Mouse (Mus musculus) neural tube, embryonic 13.5 days (tissue): ENCODE results near the gene Tmem178b. TPM values are rescaled to one million over a fixed set of nuclear protein-coding genes. Genes with fewer than 3 reads are reported as not detected.

Experiments used
- ATAC-seq: fragments of 200-750 bp; cut with Nextera tagmentation; 2 replicates; pipeline ENCODE4 v1.8.0; 2017; ENCODE audit warnings: low read depth, mild to moderate bottlenecking, moderate TSS enrichment, moderate library complexity
- H3K27ac ChIP-seq: fragments of 300-500 bp; sonication (generic); replicated peaks from 2 replicates; pipeline ENCODE4 v1.5.1; 2015; ENCODE audit warnings: moderate library complexity, mild to moderate bottlenecking, inconsistent platforms
- H3K27me3 ChIP-seq: fragments of 300-500 bp; sonication (generic); 2 replicates; pipeline ENCODE4 v1.6.1; 2015; ENCODE audit warnings: mild to moderate bottlenecking, inconsistent platforms
- H3K36me3 ChIP-seq: fragments of 300-500 bp; sonication (generic); 2 replicates; pipeline ENCODE4 v1.6.1; 2015; ENCODE audit warnings: mild to moderate bottlenecking, inconsistent platforms
- H3K4me1 ChIP-seq: fragments of 300-500 bp; sonication (generic); replicated peaks from 2 replicates; pipeline ENCODE4 v1.6.1; 2015; ENCODE audit warnings: inconsistent platforms
- H3K4me2 ChIP-seq: fragments of 300-500 bp; sonication (generic); 2 replicates; pipeline ENCODE4 v1.6.1; 2015; ENCODE audit warnings: inconsistent platforms, mild to moderate bottlenecking, moderate library complexity
- H3K4me3 ChIP-seq: fragments of 300-500 bp; sonication (generic); 2 replicates; pipeline ENCODE4 v1.5.1; 2015; ENCODE audit warnings: mild to moderate bottlenecking, inconsistent platforms
- H3K9ac ChIP-seq: fragments of 300-500 bp; sonication (generic); 2 replicates; pipeline ENCODE4 v1.6.1; 2015; ENCODE audit warnings: moderate library complexity, mild to moderate bottlenecking, inconsistent platforms
- H3K9me3 ChIP-seq: fragments of 300-500 bp; sonication (generic); 2 replicates; pipeline ENCODE4 v1.6.1; 2016; ENCODE audit warnings: inconsistent platforms
- WGBS: fragments of 180-500 bp; shearing (Covaris S2); methylation state at CpG from one replicate; pipeline ENCODE4 v1.1.7; 2015; 5-methylcytosine and 5-hydroxymethylcytosine counted together
- polyA plus RNA-seq: library from polyadenylated mRNA; unstranded; fragments of >200 nt; fragmentation: Nextera tagmentation; extraction: Ambion mirVana; gene quantifications from 2 replicates; pipeline ENCODE4 v1.2.1, GENCODE M21; 2015

Gene Tmem178b
- polyA plus RNA-seq, 1 experiment from 2014 or later, result 26.7 TPM

DNA sequence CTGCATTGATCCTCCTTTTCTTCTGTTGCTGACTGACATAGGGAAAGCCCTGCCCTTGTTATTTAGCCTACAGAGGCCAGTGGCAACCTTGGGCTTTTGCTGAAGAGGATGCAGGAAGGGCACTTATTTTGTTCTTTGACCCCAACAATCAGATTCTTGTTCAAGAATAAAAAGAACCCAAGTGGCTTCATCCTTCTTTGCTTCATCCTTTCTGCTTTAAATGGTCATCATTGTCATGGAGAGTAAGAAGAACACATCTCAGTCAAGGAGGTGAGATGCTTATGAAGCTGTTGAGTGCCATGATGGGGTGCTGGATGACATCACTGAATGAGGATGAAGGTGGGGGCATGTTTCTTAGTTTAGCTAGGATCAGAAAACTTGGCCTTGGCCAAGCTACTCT, 159.8 kb downstream of the Tmem178b start:
- Histone ChIP-seq H3K9me3 (no peaks in the 10 kb centered on the region), H3K4me2 (no peak overlapping the region), H3K4me1 (no peaks in the 10 kb centered on the region), H3K4me3 (no peak overlapping the region), H3K36me3 (no peaks in the 10 kb centered on the region), H3K9ac (no peak overlapping the region), H3K27me3 (no peaks in the 10 kb centered on the region), H3K27ac (no peak overlapping the region)
- no peak for ATAC-seq

DNA sequence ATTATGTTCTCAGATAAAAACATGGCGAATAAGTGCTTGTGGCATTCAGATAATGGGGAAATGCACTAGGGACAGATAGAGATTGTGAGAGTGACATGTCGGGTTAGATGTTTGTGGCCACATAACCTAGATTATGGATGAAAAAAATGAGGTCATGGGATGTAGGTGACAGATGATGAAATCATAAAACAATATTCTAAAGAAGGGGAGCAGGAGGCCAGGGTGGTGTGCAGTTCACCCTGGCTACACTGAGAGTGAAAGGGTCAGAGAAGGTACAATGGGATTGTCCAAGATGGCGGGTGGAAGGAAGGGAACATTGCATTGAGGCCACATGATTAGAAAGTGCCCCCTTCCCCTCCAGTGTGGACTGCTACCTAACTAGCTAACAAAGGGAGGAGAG, 160.9 kb downstream of the Tmem178b start:
- Histone ChIP-seq H3K4me3 (no peak overlapping the region), H3K4me2 (no peak overlapping the region), H3K27me3 (no peaks in the 10 kb centered on the region), H3K9me3 (no peaks in the 10 kb centered on the region), H3K36me3 (no peaks in the 10 kb centered on the region), H3K4me1 (no peaks in the 10 kb centered on the region; the same call in 1 of the 2 replicates), H3K27ac (no peak overlapping the region), H3K9ac (no peak overlapping the region)
- WGBS, result 91% methylated on average over 3 of the region's 3 CpGs
- no peak for ATAC-seq

DNA sequence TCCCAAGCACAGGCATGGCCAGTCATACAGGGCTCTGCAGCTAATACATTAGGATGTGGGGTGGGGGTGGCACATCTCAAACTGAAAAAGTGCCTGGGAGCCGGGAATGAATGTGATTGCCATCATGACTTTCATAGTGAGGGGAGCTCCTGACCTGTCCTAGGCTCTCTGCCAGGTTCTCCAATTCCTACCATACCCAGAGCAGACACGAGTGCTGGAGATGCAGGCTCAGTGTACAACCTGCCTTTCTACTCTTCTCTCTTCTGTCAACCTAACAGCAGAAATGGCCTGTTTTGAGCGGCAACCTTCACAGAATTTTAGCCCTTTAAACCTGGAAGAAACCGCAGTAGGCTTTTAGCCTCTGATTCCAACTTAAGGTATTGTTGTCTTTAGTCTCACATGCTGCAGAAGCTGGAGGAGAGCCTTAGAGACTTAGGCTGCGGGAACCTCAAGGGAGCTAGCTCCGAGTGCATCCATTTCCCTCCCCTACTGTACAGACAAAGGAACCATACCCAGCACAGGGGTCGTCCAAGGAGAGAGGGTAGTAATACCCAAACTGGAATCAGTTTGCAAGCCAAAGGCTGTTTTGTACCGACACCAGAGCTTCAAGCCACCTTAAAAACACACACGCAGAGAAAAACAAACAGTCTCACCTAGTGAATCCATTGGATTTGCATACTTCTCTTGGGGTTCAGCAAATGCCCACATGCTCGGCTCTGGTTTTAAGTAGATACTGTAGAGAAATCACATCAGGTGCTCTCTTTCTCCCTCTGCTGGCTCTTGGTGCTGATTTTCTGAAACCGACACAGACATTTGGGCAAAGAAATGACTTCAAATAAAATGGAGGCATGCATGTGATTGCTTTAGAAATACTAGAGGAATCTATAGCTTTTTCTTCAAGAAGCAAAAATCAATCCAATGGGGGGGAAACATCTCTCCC, 176.2 kb downstream of the Tmem178b start:
- H3K9ac ChIP-seq, result peak overlapping the region; percentile 61
- no peak overlapping the region for H3K4me3 ChIP-seq
- peak overlapping the region; percentile 86 for H3K27ac ChIP-seq
- no peaks in the 10 kb centered on the region for H3K27me3 ChIP-seq
- H3K4me2 ChIP-seq, result peak overlapping the region; percentile 40
- WGBS, result 39% methylated on average over 11 of the region's 11 CpGs
- no peaks in the 10 kb centered on the region for H3K9me3 ChIP-seq
- peak; percentile 79 for ATAC-seq
- H3K4me1 ChIP-seq, result peaks cover 17% of the 10 kb centered on the region
- H3K36me3 ChIP-seq, result no peaks in the 10 kb centered on the region

DNA sequence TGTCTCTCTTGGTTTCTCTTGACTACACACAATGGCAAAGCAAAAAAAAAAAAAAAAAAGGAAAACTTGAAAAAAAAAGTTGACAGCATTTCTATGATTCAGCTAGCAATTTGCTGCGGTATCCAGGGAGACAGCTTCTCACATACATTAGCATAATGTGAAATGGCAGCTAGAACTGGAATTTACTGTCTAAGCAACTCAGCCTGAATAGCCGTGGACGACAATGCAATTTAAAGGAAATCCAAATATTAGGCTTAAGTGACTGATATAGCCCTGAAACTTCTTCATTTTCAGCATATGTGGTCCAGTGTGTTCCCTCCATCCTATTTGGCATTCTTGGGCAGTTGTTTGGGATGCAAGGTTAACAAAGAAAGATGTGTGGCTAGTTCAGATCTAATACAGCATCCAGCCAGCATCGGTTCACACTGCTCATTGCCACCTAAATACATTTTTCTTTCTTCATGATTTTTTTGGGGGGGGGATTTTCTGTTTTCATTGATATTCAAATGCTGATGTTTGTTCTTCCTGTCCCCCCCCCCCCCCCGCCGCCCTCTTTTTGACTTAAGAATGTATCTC, 176.9 kb downstream of the Tmem178b start:
- no peak overlapping the region for H3K4me2 ChIP-seq
- peak overlapping the region; percentile 53; the same call in 1 of the 2 replicates for H3K9ac ChIP-seq
- H3K4me1 ChIP-seq, result peaks cover 17% of the 10 kb centered on the region
- peak; percentile 73; the same call in 1 of the 2 replicates for ATAC-seq
- no peak overlapping the region for H3K4me3 ChIP-seq
- H3K36me3 ChIP-seq, result no peaks in the 10 kb centered on the region
- H3K9me3 ChIP-seq, result no peaks in the 10 kb centered on the region
- H3K27me3 ChIP-seq, result no peaks in the 10 kb centered on the region
- H3K27ac ChIP-seq, result peak overlapping the region; percentile 86
- 54% methylated on average over 6 of the region's 6 CpGs for WGBS

- H3K4me1 ChIP-seq, result peaks cover 17% of the 10 kb centered on the region
- no peak overlapping the region for H3K9ac ChIP-seq
- no peaks in the 10 kb centered on the region for H3K27me3 ChIP-seq
- no peak for ATAC-seq
- no peaks in the 10 kb centered on the region for H3K9me3 ChIP-seq
- WGBS, result 92% methylated on average over 2 of the region's 2 CpGs
- no peak overlapping the region for H3K4me2 ChIP-seq
- no peak overlapping the region for H3K4me3 ChIP-seq
- no peaks in the 10 kb centered on the region for H3K36me3 ChIP-seq
- no peak overlapping the region for H3K27ac ChIP-seq
Measured at GRCm38 (mm10) chr6:40051698-40052097, 178.6 kb downstream of the Tmem178b start.

DNA sequence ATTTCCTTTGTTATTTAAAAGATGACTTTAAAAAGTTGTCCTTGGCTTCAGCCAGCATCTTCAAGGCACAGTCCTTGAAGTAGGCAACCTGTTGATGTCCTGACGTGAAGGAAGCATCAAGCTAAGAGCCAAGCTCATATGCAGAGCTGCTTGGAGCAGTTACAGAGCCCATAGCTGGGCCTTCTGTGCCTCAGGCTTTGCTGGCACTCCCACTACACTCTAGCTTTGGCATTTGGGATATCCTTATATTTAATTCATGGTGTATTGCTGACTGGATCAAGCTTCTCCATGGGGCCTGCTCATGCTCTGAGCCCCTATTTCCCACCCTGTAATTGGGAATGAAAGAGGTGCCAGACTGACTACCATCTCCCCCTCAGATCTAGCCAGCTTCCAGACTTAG, 179.5 kb downstream of the Tmem178b start:
- 89% methylated on average over 1 of the region's 1 CpGs for WGBS
- no peak for ATAC-seq
- Histone ChIP-seq H3K27ac (no peak overlapping the region), H3K27me3 (no peaks in the 10 kb centered on the region), H3K4me2 (no peak overlapping the region), H3K4me3 (no peak overlapping the region), H3K9me3 (no peaks in the 10 kb centered on the region), H3K36me3 (no peaks in the 10 kb centered on the region), H3K9ac (no peak overlapping the region), H3K4me1 (peaks cover 17% of the 10 kb centered on the region)

DNA sequence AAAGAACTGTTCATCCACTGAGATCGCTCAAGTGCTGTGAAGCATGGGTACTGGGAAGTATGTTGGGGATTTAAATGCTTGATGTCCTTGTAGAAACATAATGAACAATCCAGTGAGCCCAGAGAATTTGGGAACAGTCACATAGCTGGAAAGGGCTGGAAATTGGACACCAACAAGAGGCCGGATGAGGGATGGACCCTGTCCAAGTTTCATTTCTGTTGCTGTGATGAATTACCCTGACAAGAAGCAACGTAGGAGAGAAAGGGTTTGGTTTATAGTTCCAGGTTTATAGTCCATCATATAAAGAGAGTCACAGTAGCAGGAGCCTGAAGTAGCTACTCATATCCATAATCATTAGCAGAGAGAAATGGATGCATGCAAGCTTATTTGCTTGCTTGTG, 186.4 kb downstream of the Tmem178b start:
- Histone ChIP-seq H3K9ac (no peak overlapping the region), H3K27ac (no peak overlapping the region), H3K36me3 (no peaks in the 10 kb centered on the region), H3K9me3 (no peaks in the 10 kb centered on the region), H3K4me1 (peaks cover 13% of the 10 kb centered on the region; the same call in 1 of the 2 replicates), H3K4me2 (no peak overlapping the region), H3K27me3 (no peaks in the 10 kb centered on the region), H3K4me3 (no peak overlapping the region)
- no peak for ATAC-seq
- 66% methylated on average over 3 of the region's 3 CpGs for WGBS

DNA sequence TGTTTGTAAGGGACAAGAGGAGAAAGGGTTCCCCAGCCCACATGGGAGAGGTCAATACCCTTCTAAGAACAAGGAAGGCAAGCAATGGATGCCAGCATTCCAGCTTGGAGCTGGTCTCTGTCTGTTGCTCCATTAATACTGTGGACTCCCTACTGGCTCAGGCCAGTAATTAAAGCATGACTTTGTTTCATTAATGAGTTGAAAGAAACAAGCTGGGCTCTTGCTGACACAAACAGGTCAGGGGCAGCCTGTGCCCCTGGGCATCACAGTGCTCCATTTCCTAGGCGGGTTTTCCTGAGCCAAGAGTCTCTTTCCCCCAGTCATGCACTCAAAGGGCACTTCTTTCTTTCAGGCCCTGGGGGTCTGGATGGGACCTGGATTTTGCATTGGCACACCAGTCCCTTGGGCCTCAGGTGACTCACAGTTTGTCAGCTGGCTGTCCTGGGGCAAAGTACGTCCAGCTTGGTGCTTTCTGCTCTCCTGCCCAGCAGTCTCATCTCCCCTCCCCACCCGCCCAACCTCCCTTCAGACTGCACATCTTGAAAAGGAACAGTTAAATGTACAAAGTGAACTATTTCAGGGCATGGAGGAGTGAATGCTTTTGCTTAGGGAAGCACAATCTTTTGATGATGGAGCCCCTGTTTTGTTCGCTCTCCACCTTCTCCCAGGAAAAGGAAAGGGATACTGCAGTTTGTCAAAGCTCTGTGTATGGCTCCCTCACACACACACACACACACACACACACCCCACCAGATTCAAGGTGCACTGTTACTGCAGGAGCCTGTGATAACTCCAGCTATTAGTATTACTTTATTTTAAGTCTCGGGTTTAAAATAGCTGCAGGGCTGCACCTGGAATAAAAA, 188.5 kb downstream of the Tmem178b start:
- Histone ChIP-seq H3K4me2 (no peak overlapping the region), H3K27ac (no peak overlapping the region), H3K36me3 (no peaks in the 10 kb centered on the region), H3K9me3 (no peaks in the 10 kb centered on the region), H3K9ac (no peak overlapping the region), H3K27me3 (no peaks in the 10 kb centered on the region), H3K4me3 (no peak overlapping the region), H3K4me1 (peaks cover 13% of the 10 kb centered on the region; the same call in 1 of the 2 replicates)
- ATAC-seq, result 0 out of 2 replicates have a peak, but pooled peaks have one; percentile 36
- 64% methylated on average over 5 of the region's 5 CpGs for WGBS

- no peak overlapping the region for H3K27ac ChIP-seq
- ATAC-seq, result no peak
Measured at GRCm38 (mm10) chr6:40062190-40062501, 189.1 kb downstream of the Tmem178b start.

DNA sequence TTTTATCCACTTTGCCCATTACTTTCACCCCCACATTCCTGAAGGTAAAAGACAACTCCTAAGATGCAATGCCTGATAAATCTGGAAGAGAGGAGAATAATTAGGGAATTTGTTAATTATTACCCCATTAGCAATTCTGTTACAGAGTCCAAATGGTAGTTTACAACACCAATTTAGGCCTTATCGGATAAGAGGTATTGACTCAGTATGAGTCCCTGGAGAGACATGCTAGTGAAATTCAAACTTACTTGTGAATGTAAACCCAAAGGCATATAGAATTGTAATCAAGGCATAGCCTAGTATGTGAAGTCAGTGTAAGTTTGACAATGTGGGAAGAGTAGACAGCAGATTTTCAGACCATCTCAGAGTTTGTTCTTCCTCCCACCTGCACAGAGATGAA, 190.4 kb downstream of the Tmem178b start:
- no peak for ATAC-seq
- 71% methylated on average over 1 of the region's 1 CpGs for WGBS
- H3K4me3 ChIP-seq, result no peak overlapping the region
- no peaks in the 10 kb centered on the region for H3K9me3 ChIP-seq
- H3K27ac ChIP-seq, result no peak overlapping the region
- no peak overlapping the region for H3K9ac ChIP-seq
- no peaks in the 10 kb centered on the region for H3K36me3 ChIP-seq
- no peak overlapping the region for H3K4me2 ChIP-seq
- no peaks in the 10 kb centered on the region for H3K27me3 ChIP-seq
- peaks cover 19% of the 10 kb centered on the region for H3K4me1 ChIP-seq

More at GRCm38 (mm10) chr6:40062190-40062501, 189.1 kb downstream of the Tmem178b start:
- 83% methylated on average over 7 of the region's 7 CpGs for WGBS
- no peaks in the 10 kb centered on the region for H3K27me3 ChIP-seq
- no peak overlapping the region for H3K9ac ChIP-seq
- no peaks in the 10 kb centered on the region for H3K36me3 ChIP-seq
- no peak overlapping the region for H3K4me2 ChIP-seq
- H3K9me3 ChIP-seq, result no peaks in the 10 kb centered on the region
- H3K4me1 ChIP-seq, result peaks cover 13% of the 10 kb centered on the region; the same call in 1 of the 2 replicates
- no peak overlapping the region for H3K4me3 ChIP-seq

- 74% methylated on average over 1 of the region's 1 CpGs for WGBS
- no peak for ATAC-seq
Measured at GRCm38 (mm10) chr6:40063899-40064298, 190.8 kb downstream of the Tmem178b start.

GRCm38 (mm10) chr6:40064342-40064741, 191.3 kb downstream of the Tmem178b start:
- no peaks in the 10 kb centered on the region for H3K36me3 ChIP-seq
- H3K4me1 ChIP-seq, result peaks cover 20% of the 10 kb centered on the region
- no peak overlapping the region for H3K4me2 ChIP-seq
- H3K27ac ChIP-seq, result no peak overlapping the region
- no peaks in the 10 kb centered on the region for H3K9me3 ChIP-seq
- WGBS, result 74% methylated on average over 2 of the region's 2 CpGs
- H3K9ac ChIP-seq, result no peak overlapping the region
- H3K4me3 ChIP-seq, result no peak overlapping the region
- no peaks in the 10 kb centered on the region for H3K27me3 ChIP-seq
- no peak for ATAC-seq

More at GRCm38 (mm10) chr6:40063899-40064298, 190.8 kb downstream of the Tmem178b start:
- no peak overlapping the region for H3K4me3 ChIP-seq
- no peak overlapping the region for H3K4me2 ChIP-seq
- no peaks in the 10 kb centered on the region for H3K9me3 ChIP-seq
- H3K9ac ChIP-seq, result no peak overlapping the region
- no peaks in the 10 kb centered on the region for H3K36me3 ChIP-seq
- H3K27me3 ChIP-seq, result no peaks in the 10 kb centered on the region
- H3K4me1 ChIP-seq, result peaks cover 20% of the 10 kb centered on the region
- no peak overlapping the region for H3K27ac ChIP-seq
